Mouse (Mus musculus) brain, embryonic 14.5 days (tissue): ENCODE measurements at regions not wholly inside any gene's neighbourhood (a gene's known extent, or its start where the extent isn't known, plus 50 kb on each side); places are given as distances from the start of the nearest gene placed in this dataset.

ENCODE experiments used
- CTCF ChIP-seq: fragments of 200-500 bp; IDR thresholded peaks from 2 replicates; pipeline ENCODE4 v1.5.1; 2012; ENCODE audit warnings: inconsistent platforms, mild to moderate bottlenecking, moderate library complexity, borderline replicate concordance; ENCODE audit not compliant: insufficient read depth, insufficient read length; ENCODE audit errors: extremely low read depth
- POLR2A ChIP-seq: fragments of 200-500 bp; IDR thresholded peaks from 2 replicates; pipeline ENCODE4 v1.6.1; 2012; ENCODE audit warnings: mild to moderate bottlenecking, inconsistent platforms, borderline replicate concordance; ENCODE audit not compliant: poor library complexity, insufficient read depth, insufficient read length, severe bottlenecking; ENCODE audit errors: extremely low read depth

DNA sequence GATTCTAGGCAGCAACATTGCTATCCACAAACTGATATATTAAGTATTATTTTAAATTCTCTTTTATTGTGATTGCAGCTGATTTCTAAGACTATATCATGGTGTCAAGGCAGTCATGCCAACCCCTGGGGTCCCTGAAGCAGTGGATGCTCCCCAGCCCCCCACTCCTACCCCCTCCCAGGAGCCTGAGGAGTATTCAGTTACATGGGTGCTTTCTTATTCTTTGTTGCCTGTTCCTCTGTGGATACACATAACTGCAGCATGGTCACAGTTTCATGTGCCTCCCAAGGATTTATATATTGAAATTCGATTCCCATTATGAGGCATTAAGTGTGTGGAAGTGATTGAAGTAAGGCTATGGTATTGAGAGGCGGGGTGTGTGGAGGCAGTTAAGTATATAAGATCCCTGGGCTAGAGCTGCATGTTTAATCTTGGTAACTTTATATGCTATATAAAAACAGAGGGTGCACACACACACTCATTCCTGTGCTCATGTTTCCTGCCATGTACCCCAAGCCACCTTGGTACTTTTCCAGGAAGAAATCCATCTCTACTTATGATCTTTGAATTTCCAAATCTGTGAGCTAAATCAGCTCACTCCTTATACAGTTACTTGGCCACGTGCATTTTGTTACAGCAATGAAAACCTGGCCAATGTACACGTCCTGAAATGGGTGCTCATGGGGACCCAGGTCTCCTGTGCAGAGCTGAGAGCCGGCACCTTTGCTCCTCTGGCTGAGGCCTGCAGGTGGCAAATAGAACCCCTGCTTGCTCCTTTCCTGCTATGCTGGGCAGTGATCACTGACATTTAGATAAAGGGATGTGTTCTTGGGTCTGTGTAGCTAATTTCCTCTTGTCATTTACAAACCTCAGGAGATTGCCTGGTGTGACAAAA is 259.0 kb downstream of the Nek10 start:
- no peak for TF ChIP-seq POLR2A
- TF ChIP-seq CTCF = no peak
